Mouse (Mus musculus): ENCODE data around the gene Nckap1l.

Gene Nckap1l

GRCm38 (mm10) chr15:103501186-103501585 lies 47.6 kb downstream of the Nckap1l start:
- DNase-seq, result no peak

- peak; percentile 28 for DNase-seq
These were observed 49.0 kb downstream of the Nckap1l start, which contains the start of gene Pde1b for GRCm38 (mm10) chr15:103502435-103503250. Pde1b (plus strand) TSS chr15:103503034.

GRCm38 (mm10) chr15:103503251-103503600 lies 49.6 kb downstream of the Nckap1l start:
- DNase-seq, result no peak

GRCm38 (mm10) chr15:103503660-103504059 lies 50.1 kb downstream of the Nckap1l start:
- no peak for DNase-seq

- DNase-seq, result no peak
These were observed 55.7 kb downstream of the Nckap1l start for GRCm38 (mm10) chr15:103509317-103509716.

- DNase-seq, result no peak
These were observed 58.1 kb downstream of the Nckap1l start for GRCm38 (mm10) chr15:103511652-103512051.

- DNase-seq, result no peak
These were observed 60.0 kb downstream of the Nckap1l start for GRCm38 (mm10) chr15:103513621-103514031.

- DNase-seq, result peak; percentile 61
These were observed 60.5 kb downstream of the Nckap1l start for GRCm38 (mm10) chr15:103514119-103514518.

- DNase-seq, result no peak
These were observed 61.3 kb downstream of the Nckap1l start for GRCm38 (mm10) chr15:103514914-103515313.

GRCm38 (mm10) chr15:103518600-103519385 lies 65.2 kb downstream of the Nckap1l start:
- DNase-seq, result no peak

GRCm38 (mm10) chr15:103519386-103520378 lies 66.1 kb downstream of the Nckap1l start:
- DNase-seq, result no peak

GRCm38 (mm10) chr15:103522458-103523099 lies 69.0 kb downstream of the Nckap1l start:
- no peak for DNase-seq

- no peak for DNase-seq
These were observed 69.6 kb downstream of the Nckap1l start for GRCm38 (mm10) chr15:103523156-103523555.

- peak; percentile 67 for DNase-seq
These were observed 76.8 kb downstream of the Nckap1l start for GRCm38 (mm10) chr15:103530372-103530771.

- DNase-seq, result no peak
These were observed 80.5 kb downstream of the Nckap1l start for GRCm38 (mm10) chr15:103534054-103534620.

GRCm38 (mm10) chr15:103535030-103535429 lies 81.4 kb downstream of the Nckap1l start:
- no peak for DNase-seq

GRCm38 (mm10) chr15:103535786-103536185 lies 82.2 kb downstream of the Nckap1l start:
- DNase-seq, result no peak

- DNase-seq, result no peak
These were observed 82.9 kb downstream of the Nckap1l start for GRCm38 (mm10) chr15:103536456-103536855.

GRCm38 (mm10) chr15:103537011-103537821 lies 83.6 kb downstream of the Nckap1l start:
- DNase-seq, result no peak

- no peak for DNase-seq
These were observed 84.2 kb downstream of the Nckap1l start, which contains the start of gene Ppp1r1a for GRCm38 (mm10) chr15:103537822-103538213. Ppp1r1a (minus strand) TSS chr15:103538003.

- DNase-seq, result no peak
These were observed 85.7 kb downstream of the Nckap1l start for GRCm38 (mm10) chr15:103539259-103539658.
